Mouse (Mus musculus) lung, postnatal 0 days (tissue): Measurements from ENCODE around the gene Tbc1d1. TPM values are rescaled to one million over a fixed set of nuclear protein-coding genes. Genes with fewer than 3 reads are reported as not detected.
A peak's percentile ranks its signal among the peaks of the same experiment; 100 is the strongest.

ENCODE experiments used
- ATAC-seq: fragments of 200-750 bp; cut with Nextera tagmentation; 2 replicates; pipeline ENCODE4 v1.8.0; 2017; ENCODE audit warnings: moderate library complexity
- DNase-seq: peaks from one replicate; pipeline ENCODE4 v3.0.0-alpha.2; 2016; ENCODE audit warnings: low spot score
- H3K27ac ChIP-seq: fragments of 300-500 bp; sonication (generic); 2 replicates; pipeline ENCODE4 v1.5.1; 2014; ENCODE audit warnings: antibody characterized with exemption, mild to moderate bottlenecking, low read length, mixed read lengths
- H3K27me3 ChIP-seq: fragments of 300-500 bp; sonication (generic); replicated peaks from 2 replicates; pipeline ENCODE4 v1.6.1; 2014; ENCODE audit warnings: low read length, mixed read lengths; ENCODE audit not compliant: insufficient read depth
- H3K36me3 ChIP-seq: fragments of 300-500 bp; sonication (generic); 2 replicates; pipeline ENCODE4 v1.6.1; 2014; ENCODE audit warnings: low read length, mixed read lengths; ENCODE audit not compliant: insufficient read depth
- H3K4me1 ChIP-seq: fragments of 300-500 bp; sonication (generic); 2 replicates; pipeline ENCODE4 v1.6.1; 2014; ENCODE audit warnings: antibody characterized with exemption, low read depth, low read length, mixed read lengths; ENCODE audit not compliant: insufficient read depth
- H3K4me2 ChIP-seq: fragments of 300-500 bp; sonication (generic); replicated peaks from 2 replicates; pipeline ENCODE4 v1.6.1; 2014; ENCODE audit warnings: low read depth, mild to moderate bottlenecking, low read length, moderate library complexity, mixed read lengths
- H3K4me3 ChIP-seq: fragments of 300-500 bp; sonication (generic); 2 replicates; pipeline ENCODE4 v1.5.1; 2014; ENCODE audit warnings: low read depth, low read length
- H3K9ac ChIP-seq: fragments of 300-500 bp; sonication (generic); replicated peaks from 2 replicates; pipeline ENCODE4 v1.6.1; 2014; ENCODE audit warnings: low read depth, mild to moderate bottlenecking
- H3K9me3 ChIP-seq: fragments of 300-500 bp; sonication (generic); 2 replicates; pipeline ENCODE4 v1.6.1; 2016; ENCODE audit warnings: low read length, mixed read lengths
- CTCF ChIP-seq: IDR thresholded peaks from 2 replicates; pipeline ENCODE4 v1.5.1; 2016; ENCODE audit warnings: antibody characterized with exemption, mild to moderate bottlenecking
- EP300 ChIP-seq: IDR thresholded peaks from 2 replicates; pipeline ENCODE4 v1.6.1; 2016; ENCODE audit warnings: antibody characterized with exemption, mild to moderate bottlenecking, control low read depth
- WGBS: fragments of 180-500 bp; shearing (Covaris S2); extraction: QIAGEN DNeasy Blood & Tissue Kit; methylation state at CpG from one replicate; pipeline ENCODE4 v1.1.7; 2014; 5-methylcytosine and 5-hydroxymethylcytosine counted together
- polyA plus RNA-seq: library from polyadenylated mRNA; unstranded; fragments of >200 nt; fragmentation: Nextera tagmentation; extraction: Ambion mirVana; gene quantifications from 2 replicates; pipeline ENCODE4 v1.2.1, GENCODE M21; 2015

The Tbc1d1 gene
- polyA plus RNA-seq, 1 experiment from 2014 or later, result 15.3 TPM

GRCm38 (mm10) chr5:64267279-64267678, 111.2 kb downstream of the Tbc1d1 start:
- no peak overlapping the region for H3K9ac ChIP-seq
- H3K4me3 ChIP-seq, result no peak overlapping the region
- TF ChIP-seq EP300, result no peak
- no peak for TF ChIP-seq CTCF
- H3K27me3 ChIP-seq, result no peaks in the 10 kb centered on the region
- H3K27ac ChIP-seq, result no peak overlapping the region
- DNase-seq, result no peak
- ATAC-seq, result no peak
- WGBS, result 79% methylated on average over 9 of the region's 9 CpGs
- no peaks in the 10 kb centered on the region for H3K9me3 ChIP-seq
- H3K4me2 ChIP-seq, result no peak overlapping the region
- no peaks in the 10 kb centered on the region for H3K36me3 ChIP-seq
- no peaks in the 10 kb centered on the region for H3K4me1 ChIP-seq

GRCm38 (mm10) chr5:64269669-64270068, 113.6 kb downstream of the Tbc1d1 start:
- H3K27ac ChIP-seq, result no peak overlapping the region
- H3K4me2 ChIP-seq, result 0 out of 2 replicates have a peak overlapping the region, but pooled peaks have one; percentile 9
- H3K4me3 ChIP-seq, result no peak overlapping the region
- no peaks in the 10 kb centered on the region for H3K36me3 ChIP-seq
- no peaks in the 10 kb centered on the region for H3K9me3 ChIP-seq
- ATAC-seq (peak; percentile 25; the same call in 1 of the 2 replicates), DNase-seq (no peak)
- no peaks in the 10 kb centered on the region for H3K27me3 ChIP-seq
- H3K4me1 ChIP-seq, result no peaks in the 10 kb centered on the region
- H3K9ac ChIP-seq, result no peak overlapping the region
- WGBS, result 44% methylated on average over 7 of the region's 7 CpGs
- TF ChIP-seq EP300, result no peak

GRCm38 (mm10) chr5:64273517-64273916, 117.4 kb downstream of the Tbc1d1 start:
- H3K9ac ChIP-seq, result no peak overlapping the region
- no peak overlapping the region for H3K27ac ChIP-seq
- H3K9me3 ChIP-seq, result no peaks in the 10 kb centered on the region
- H3K27me3 ChIP-seq, result no peaks in the 10 kb centered on the region
- no peak overlapping the region for H3K4me3 ChIP-seq
- no peak overlapping the region for H3K4me2 ChIP-seq
- H3K36me3 ChIP-seq, result no peaks in the 10 kb centered on the region
- no peaks in the 10 kb centered on the region for H3K4me1 ChIP-seq
- DNase-seq (no peak), ATAC-seq (no peak)
- TF ChIP-seq EP300 (no peak), CTCF (no peak)
- WGBS, result 97% methylated on average over 1 of the region's 1 CpGs

- no peaks in the 10 kb centered on the region for H3K27me3 ChIP-seq
- DNase-seq (no peak), ATAC-seq (no peak)
- no peak overlapping the region for H3K4me2 ChIP-seq
- H3K9ac ChIP-seq, result no peak overlapping the region
- no peak overlapping the region for H3K4me3 ChIP-seq
- H3K4me1 ChIP-seq, result no peaks in the 10 kb centered on the region
- WGBS, result 88% methylated on average over 9 of the region's 9 CpGs
- no peak overlapping the region for H3K27ac ChIP-seq
- no peaks in the 10 kb centered on the region for H3K36me3 ChIP-seq
- TF ChIP-seq EP300 (no peak), CTCF (no peak)
- H3K9me3 ChIP-seq, result no peaks in the 10 kb centered on the region
Observed at GRCm38 (mm10) chr5:64274296-64274695, 118.2 kb downstream of the Tbc1d1 start.

- Histone ChIP-seq H3K4me1 (no peaks in the 10 kb centered on the region), H3K4me3 (no peak overlapping the region), H3K9me3 (no peaks in the 10 kb centered on the region), H3K27me3 (no peaks in the 10 kb centered on the region), H3K36me3 (peaks cover 2% of the 10 kb centered on the region; the same call in 1 of the 2 replicates), H3K4me2 (no peak overlapping the region), H3K9ac (no peak overlapping the region), H3K27ac (no peak overlapping the region)
- ATAC-seq (peak; percentile 79), DNase-seq (peak; percentile 82)
- WGBS, result 27% methylated on average over 17 of the region's 17 CpGs
- peak; percentile 89 for TF ChIP-seq CTCF
- no peak for TF ChIP-seq EP300
Observed at GRCm38 (mm10) chr5:64274738-64275451, 118.8 kb downstream of the Tbc1d1 start.

GRCm38 (mm10) chr5:64277646-64278191, 121.6 kb downstream of the Tbc1d1 start:
- H3K9ac ChIP-seq, result no peak overlapping the region
- no peak for TF ChIP-seq EP300
- H3K36me3 ChIP-seq, result peaks cover 21% of the 10 kb centered on the region
- no peaks in the 10 kb centered on the region for H3K4me1 ChIP-seq
- ATAC-seq (peak; percentile 66), DNase-seq (peak; percentile 61)
- 73% methylated on average over 7 of the region's 7 CpGs for WGBS
- no peaks in the 10 kb centered on the region for H3K9me3 ChIP-seq
- no peaks in the 10 kb centered on the region for H3K27me3 ChIP-seq
- no peak overlapping the region for H3K4me2 ChIP-seq
- H3K27ac ChIP-seq, result no peak overlapping the region
- no peak overlapping the region for H3K4me3 ChIP-seq
